Mouse (Mus musculus): ENCODE data around the gene Akt1. TPM values are rescaled to one million over a fixed set of nuclear protein-coding genes. Genes with fewer than 3 reads are reported as not detected.

Akt1 gene
- polyA plus RNA-seq, 1 experiment: 70.4 TPM

DNA sequence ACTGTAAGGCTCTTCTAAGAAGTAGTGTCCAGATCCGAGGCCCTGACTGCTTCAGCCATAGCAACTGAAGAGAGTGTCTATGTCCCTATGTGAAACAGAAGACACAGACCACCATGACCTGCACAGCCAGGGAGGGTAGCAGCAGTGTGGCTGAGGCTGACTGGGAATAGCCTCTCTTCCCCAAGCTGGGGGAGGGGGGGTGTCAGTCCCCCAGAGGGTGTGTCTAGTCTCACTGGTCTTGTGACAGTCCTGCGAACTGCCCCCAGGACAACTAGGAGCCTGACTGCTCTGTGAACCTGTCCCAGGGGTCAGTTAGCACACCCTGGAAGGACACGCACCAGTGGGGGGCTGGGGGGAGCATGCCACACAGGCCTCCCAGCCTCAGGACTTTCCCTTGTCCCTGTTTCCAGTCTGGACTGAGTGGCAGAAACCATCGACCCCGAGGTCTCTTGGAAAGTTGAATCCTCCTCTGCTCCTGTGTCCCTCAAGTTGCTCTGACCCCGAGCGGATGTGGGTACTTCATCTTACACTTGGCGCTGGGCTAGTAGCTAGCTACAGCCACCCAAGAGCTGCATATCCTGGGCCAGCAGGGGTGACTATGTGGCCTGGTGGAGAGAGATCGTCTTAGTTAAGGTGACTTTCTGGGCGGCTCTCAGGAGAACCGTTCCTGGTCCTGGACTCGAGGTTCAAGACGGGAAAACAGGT lies 55.6 kb downstream of the Akt1 start:
- Histone ChIP-seq H3K9ac (ENCODE audit: low read depth, poor library complexity, severe bottlenecking) (peak overlapping the region; percentile 46), H3K27me3 (ENCODE audit: control insufficient read depth, insufficient read depth, low read length, poor library complexity, severe bottlenecking) (no peaks in the 10 kb centered on the region), H3K9me3 (replicated peaks; ENCODE audit: control insufficient read depth, insufficient read depth, low read length, poor library complexity, severe bottlenecking) (no peaks in the 10 kb centered on the region), H3K4me1 (ENCODE audit: control insufficient read depth, insufficient read depth, low read length) (no peaks in the 10 kb centered on the region), H3K36me3 (ENCODE audit: control insufficient read depth, insufficient read depth, low read length, poor library complexity, severe bottlenecking) (no peaks in the 10 kb centered on the region), H3K27ac (ENCODE audit: insufficient read depth, low read length) (no peak overlapping the region), H3K4me3 (ENCODE audit: low read depth, low read length) (peak overlapping the region; percentile 80)
- TF ChIP-seq CTCF (IDR thresholded peaks at IDR 0.05; ENCODE audit: low read depth, low read length): no peak
- no peak for TF ChIP-seq POLR2A (IDR thresholded peaks at IDR 0.05; ENCODE audit: insufficient read depth, low read length)
- no peak for TF ChIP-seq EP300 (IDR thresholded peaks at IDR 0.05; ENCODE audit: insufficient read depth, low read depth, low read length)

DNA sequence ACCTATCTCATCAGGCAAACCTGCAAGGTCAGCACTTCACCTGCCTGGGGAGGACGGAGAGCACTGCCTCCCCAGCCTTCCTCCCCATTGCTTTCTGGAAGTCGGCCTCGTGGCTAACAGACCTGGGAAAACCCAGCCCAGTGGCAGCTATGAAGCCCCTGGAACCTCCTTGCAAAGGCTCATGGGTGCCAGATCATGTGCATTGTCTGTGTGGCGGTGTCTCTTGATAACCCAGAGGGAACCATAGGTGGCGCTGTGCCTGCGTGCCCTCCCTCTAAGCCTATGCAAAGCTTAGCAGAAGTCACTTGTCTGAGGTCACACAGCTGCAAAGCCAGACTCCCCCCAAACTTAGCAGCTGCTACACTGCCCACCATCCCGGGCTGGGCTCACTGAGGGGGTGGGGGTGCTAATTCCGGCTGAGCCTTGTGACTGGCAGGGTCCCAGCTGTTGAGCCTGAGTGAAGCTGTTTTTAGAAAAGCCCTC lies 56.7 kb downstream of the Akt1 start:
- H3K27me3 ChIP-seq (ENCODE audit: control insufficient read depth, insufficient read depth, low read length, poor library complexity, severe bottlenecking): no peaks in the 10 kb centered on the region

DNA sequence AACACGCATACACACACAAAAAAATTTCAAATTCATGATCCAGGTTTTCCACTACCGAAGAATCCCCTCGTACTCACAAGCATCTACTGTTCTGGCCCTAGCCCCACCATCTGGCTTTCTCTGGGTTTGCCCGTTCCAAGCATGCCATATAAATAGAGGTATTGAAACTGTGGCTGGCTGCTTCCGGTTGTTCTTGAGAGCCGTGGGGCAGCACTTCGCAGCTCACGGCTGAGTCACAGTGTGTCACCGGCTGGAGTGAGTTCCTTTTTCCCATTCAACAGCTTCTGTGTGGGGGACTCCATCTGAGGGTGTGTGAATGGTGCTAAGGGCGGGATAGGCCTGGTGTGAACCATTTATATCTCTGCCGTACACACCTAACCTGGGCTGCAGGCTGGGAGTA lies 57.5 kb downstream of the Akt1 start:
- H3K27me3 ChIP-seq (ENCODE audit: control insufficient read depth, insufficient read depth, low read length, poor library complexity, severe bottlenecking): no peaks in the 10 kb centered on the region
- no peak overlapping the region for H3K27ac ChIP-seq (ENCODE audit: insufficient read depth, low read length)
- no peak overlapping the region for H3K9ac ChIP-seq (ENCODE audit: low read depth, poor library complexity, severe bottlenecking)
- no peaks in the 10 kb centered on the region for H3K36me3 ChIP-seq (ENCODE audit: control insufficient read depth, insufficient read depth, low read length, poor library complexity, severe bottlenecking)
- no peak for TF ChIP-seq EP300 (IDR thresholded peaks at IDR 0.05; ENCODE audit: insufficient read depth, low read depth, low read length)
- TF ChIP-seq CTCF (IDR thresholded peaks at IDR 0.05; ENCODE audit: low read depth, low read length): no peak
- no peak for TF ChIP-seq POLR2A (IDR thresholded peaks at IDR 0.05; ENCODE audit: insufficient read depth, low read length)
- no peak overlapping the region for H3K4me3 ChIP-seq (ENCODE audit: low read depth, low read length)
- H3K4me1 ChIP-seq (ENCODE audit: control insufficient read depth, insufficient read depth, low read length): no peaks in the 10 kb centered on the region
- no peaks in the 10 kb centered on the region for H3K9me3 ChIP-seq (replicated peaks; ENCODE audit: control insufficient read depth, insufficient read depth, low read length, poor library complexity, severe bottlenecking)

More for the DNA sequence above, 56.7 kb downstream of the Akt1 start:
- H3K4me1 ChIP-seq (ENCODE audit: control insufficient read depth, insufficient read depth, low read length): no peaks in the 10 kb centered on the region
- no peak overlapping the region for H3K4me3 ChIP-seq (ENCODE audit: low read depth, low read length)
- no peaks in the 10 kb centered on the region for H3K36me3 ChIP-seq (ENCODE audit: control insufficient read depth, insufficient read depth, low read length, poor library complexity, severe bottlenecking)
- no peak overlapping the region for H3K27ac ChIP-seq (ENCODE audit: insufficient read depth, low read length)
- H3K9ac ChIP-seq (ENCODE audit: low read depth, poor library complexity, severe bottlenecking): no peak overlapping the region
- H3K9me3 ChIP-seq (replicated peaks; ENCODE audit: control insufficient read depth, insufficient read depth, low read length, poor library complexity, severe bottlenecking): no peaks in the 10 kb centered on the region
- no peak for TF ChIP-seq POLR2A (IDR thresholded peaks at IDR 0.05; ENCODE audit: insufficient read depth, low read length)
- peak; percentile 90 for TF ChIP-seq CTCF (IDR thresholded peaks at IDR 0.05; ENCODE audit: low read depth, low read length)
- TF ChIP-seq EP300 (IDR thresholded peaks at IDR 0.05; ENCODE audit: insufficient read depth, low read depth, low read length): peak; percentile 49; the same call in 1 of the 2 replicates

GRCm38 (mm10) chr12:112616668-112617067 lies 58.0 kb downstream of the Akt1 start:
- Histone ChIP-seq H3K9ac (ENCODE audit: low read depth, poor library complexity, severe bottlenecking) (no peak overlapping the region), H3K27me3 (ENCODE audit: control insufficient read depth, insufficient read depth, low read length, poor library complexity, severe bottlenecking) (no peaks in the 10 kb centered on the region), H3K27ac (ENCODE audit: insufficient read depth, low read length) (no peak overlapping the region), H3K36me3 (ENCODE audit: control insufficient read depth, insufficient read depth, low read length, poor library complexity, severe bottlenecking) (no peaks in the 10 kb centered on the region), H3K4me1 (ENCODE audit: control insufficient read depth, insufficient read depth, low read length) (no peaks in the 10 kb centered on the region), H3K4me3 (ENCODE audit: low read depth, low read length) (no peak overlapping the region), H3K9me3 (replicated peaks; ENCODE audit: control insufficient read depth, insufficient read depth, low read length, poor library complexity, severe bottlenecking) (no peaks in the 10 kb centered on the region)
- TF ChIP-seq CTCF (IDR thresholded peaks at IDR 0.05; ENCODE audit: low read depth, low read length): no peak
- TF ChIP-seq POLR2A (IDR thresholded peaks at IDR 0.05; ENCODE audit: insufficient read depth, low read length): no peak

- Histone ChIP-seq H3K9ac (ENCODE audit: low read depth, poor library complexity, severe bottlenecking) (no peak overlapping the region), H3K27ac (ENCODE audit: insufficient read depth, low read length) (no peak overlapping the region), H3K27me3 (ENCODE audit: control insufficient read depth, insufficient read depth, low read length, poor library complexity, severe bottlenecking) (no peaks in the 10 kb centered on the region), H3K4me1 (ENCODE audit: control insufficient read depth, insufficient read depth, low read length) (no peaks in the 10 kb centered on the region), H3K9me3 (replicated peaks; ENCODE audit: control insufficient read depth, insufficient read depth, low read length, poor library complexity, severe bottlenecking) (no peaks in the 10 kb centered on the region), H3K4me3 (ENCODE audit: low read depth, low read length) (no peak overlapping the region), H3K36me3 (ENCODE audit: control insufficient read depth, insufficient read depth, low read length, poor library complexity, severe bottlenecking) (no peaks in the 10 kb centered on the region)
- no peak for TF ChIP-seq POLR2A (IDR thresholded peaks at IDR 0.05; ENCODE audit: insufficient read depth, low read length)
- no peak for TF ChIP-seq EP300 (IDR thresholded peaks at IDR 0.05; ENCODE audit: insufficient read depth, low read depth, low read length)
- TF ChIP-seq CTCF (IDR thresholded peaks at IDR 0.05; ENCODE audit: low read depth, low read length): no peak
These were observed 65.7 kb downstream of the Akt1 start for GRCm38 (mm10) chr12:112609031-112609430.

GRCm38 (mm10) chr12:112606998-112607397 lies 67.7 kb downstream of the Akt1 start:
- Histone ChIP-seq H3K4me3 (ENCODE audit: low read depth, low read length) (no peak overlapping the region), H3K27ac (ENCODE audit: insufficient read depth, low read length) (no peak overlapping the region), H3K9me3 (replicated peaks; ENCODE audit: control insufficient read depth, insufficient read depth, low read length, poor library complexity, severe bottlenecking) (no peaks in the 10 kb centered on the region), H3K36me3 (ENCODE audit: control insufficient read depth, insufficient read depth, low read length, poor library complexity, severe bottlenecking) (no peaks in the 10 kb centered on the region), H3K27me3 (ENCODE audit: control insufficient read depth, insufficient read depth, low read length, poor library complexity, severe bottlenecking) (no peaks in the 10 kb centered on the region), H3K4me1 (ENCODE audit: control insufficient read depth, insufficient read depth, low read length) (no peaks in the 10 kb centered on the region), H3K9ac (ENCODE audit: low read depth, poor library complexity, severe bottlenecking) (no peak overlapping the region)
- TF ChIP-seq POLR2A (IDR thresholded peaks at IDR 0.05; ENCODE audit: insufficient read depth, low read length): no peak
- no peak for TF ChIP-seq CTCF (IDR thresholded peaks at IDR 0.05; ENCODE audit: low read depth, low read length)
- no peak for TF ChIP-seq EP300 (IDR thresholded peaks at IDR 0.05; ENCODE audit: insufficient read depth, low read depth, low read length)

Data from ES-Bruce4 (cell line).